Mouse (Mus musculus): ENCODE measurements around the gene Ipo13.

GRCm38 (mm10) chr4:117887133-117887532, 27.7 kb downstream of the Ipo13 start, which contains the start of gene Atp6v0b:
- no peak for TF ChIP-seq CTCF (IDR thresholded peaks at IDR 0.05; ENCODE audit: extremely low read depth, insufficient read depth, low read length)
- TF ChIP-seq POLR2A (IDR thresholded peaks at IDR 0.05; ENCODE audit: extremely low read depth, insufficient read depth, low read length): peak; percentile 87

All from cortical plate, adult 2 months (tissue).